Mouse (Mus musculus): ENCODE results near the gene Rimbp2. TPM values are rescaled to one million over a fixed set of nuclear protein-coding genes. Genes with fewer than 3 reads are reported as not detected.
A peak's percentile ranks its signal among the peaks of the same experiment; 100 is the strongest.

Rimbp2 gene
- polyA plus RNA-seq, 1 experiment from 2014 or later: 6.8 TPM

- no peak for ATAC-seq
- H3K9me3 ChIP-seq (replicated peaks; ENCODE audit: control insufficient read depth, low read length, poor library complexity, severe bottlenecking): no peaks in the 10 kb centered on the region; the same call in 1 of the 2 replicates
- H3K9ac ChIP-seq (ENCODE audit: low read depth, low read length): no peak overlapping the region
- H3K4me2 ChIP-seq (ENCODE audit: low read length): no peak overlapping the region
- no peak overlapping the region for H3K4me3 ChIP-seq (ENCODE audit: low read depth, low read length)
- H3K4me1 ChIP-seq (ENCODE audit: control insufficient read depth, insufficient read depth, low read length): no peaks in the 10 kb centered on the region
- H3K27ac ChIP-seq (ENCODE audit: low read length): no peak overlapping the region
- H3K36me3 ChIP-seq (ENCODE audit: control insufficient read depth, insufficient read depth, low read length): no peaks in the 10 kb centered on the region; the same call in 1 of the 2 replicates
- WGBS: 84% methylated on average over 11 of the region's 11 CpGs
- no peaks in the 10 kb centered on the region for H3K27me3 ChIP-seq (ENCODE audit: control insufficient read depth, insufficient read depth, low read depth, low read length)
Measured at GRCm38 (mm10) chr5:128845033-128845432, 108.3 kb downstream of the Rimbp2 start.

GRCm38 (mm10) chr5:128843982-128844381, 109.3 kb downstream of the Rimbp2 start:
- Histone ChIP-seq H3K4me2 (ENCODE audit: low read length) (no peak overlapping the region), H3K4me3 (ENCODE audit: low read depth, low read length) (no peak overlapping the region), H3K9ac (ENCODE audit: low read depth, low read length) (no peak overlapping the region), H3K27ac (ENCODE audit: low read length) (no peak overlapping the region), H3K27me3 (ENCODE audit: control insufficient read depth, insufficient read depth, low read depth, low read length) (no peaks in the 10 kb centered on the region), H3K4me1 (ENCODE audit: control insufficient read depth, insufficient read depth, low read length) (no peaks in the 10 kb centered on the region), H3K9me3 (replicated peaks; ENCODE audit: control insufficient read depth, low read length, poor library complexity, severe bottlenecking) (no peaks in the 10 kb centered on the region; the same call in 1 of the 2 replicates), H3K36me3 (ENCODE audit: control insufficient read depth, insufficient read depth, low read length) (no peaks in the 10 kb centered on the region; the same call in 1 of the 2 replicates)
- 63% methylated on average over 2 of the region's 2 CpGs for WGBS
- ATAC-seq: no peak

- no peaks in the 10 kb centered on the region for H3K4me1 ChIP-seq (ENCODE audit: control insufficient read depth, insufficient read depth, low read length)
- 70% methylated on average over 4 of the region's 4 CpGs for WGBS
- no peak for ATAC-seq
- H3K4me2 ChIP-seq (ENCODE audit: low read length): no peak overlapping the region
- no peaks in the 10 kb centered on the region; the same call in 1 of the 2 replicates for H3K9me3 ChIP-seq (replicated peaks; ENCODE audit: control insufficient read depth, low read length, poor library complexity, severe bottlenecking)
- no peak overlapping the region for H3K9ac ChIP-seq (ENCODE audit: low read depth, low read length)
- no peaks in the 10 kb centered on the region; the same call in 1 of the 2 replicates for H3K36me3 ChIP-seq (ENCODE audit: control insufficient read depth, insufficient read depth, low read length)
- H3K27me3 ChIP-seq (ENCODE audit: control insufficient read depth, insufficient read depth, low read depth, low read length): no peaks in the 10 kb centered on the region
- no peak overlapping the region for H3K4me3 ChIP-seq (ENCODE audit: low read depth, low read length)
- no peak overlapping the region for H3K27ac ChIP-seq (ENCODE audit: low read length)
Measured at GRCm38 (mm10) chr5:128841541-128841940, 111.7 kb downstream of the Rimbp2 start.

DNA sequence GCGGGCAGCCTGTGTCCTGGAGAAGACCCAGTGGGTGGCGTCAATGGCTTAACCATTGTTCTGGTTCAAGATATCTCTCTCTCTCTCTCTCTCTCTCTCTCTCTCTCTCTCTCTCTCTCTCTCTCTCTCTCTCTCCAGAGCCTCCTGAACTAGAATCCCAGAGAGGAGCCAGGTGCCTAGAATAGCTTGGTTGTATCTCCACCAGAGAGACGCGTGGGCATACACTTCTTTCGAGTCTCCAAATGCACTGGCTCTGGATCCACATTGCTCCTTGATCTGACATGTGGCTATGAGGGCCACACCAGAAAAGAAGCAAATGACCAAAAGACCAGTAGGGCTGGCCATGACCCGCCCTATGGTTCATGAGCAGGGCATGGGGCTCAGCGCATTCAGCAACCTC, 116.2 kb downstream of the Rimbp2 start:
- Histone ChIP-seq H3K27me3 (ENCODE audit: control insufficient read depth, insufficient read depth, low read depth, low read length) (no peaks in the 10 kb centered on the region), H3K27ac (ENCODE audit: low read length) (no peak overlapping the region), H3K4me3 (ENCODE audit: low read depth, low read length) (no peak overlapping the region), H3K9ac (ENCODE audit: low read depth, low read length) (no peak overlapping the region), H3K4me1 (ENCODE audit: control insufficient read depth, insufficient read depth, low read length) (no peaks in the 10 kb centered on the region), H3K36me3 (ENCODE audit: control insufficient read depth, insufficient read depth, low read length) (no peaks in the 10 kb centered on the region), H3K9me3 (replicated peaks; ENCODE audit: control insufficient read depth, low read length, poor library complexity, severe bottlenecking) (no peaks in the 10 kb centered on the region), H3K4me2 (ENCODE audit: low read length) (no peak overlapping the region)
- 95% methylated on average over 7 of the region's 7 CpGs for WGBS
- no peak for ATAC-seq

- no peak overlapping the region for H3K4me2 ChIP-seq (ENCODE audit: low read length)
- no peaks in the 10 kb centered on the region for H3K9me3 ChIP-seq (replicated peaks; ENCODE audit: control insufficient read depth, low read length, poor library complexity, severe bottlenecking)
- H3K9ac ChIP-seq (ENCODE audit: low read depth, low read length): no peak overlapping the region
- H3K36me3 ChIP-seq (ENCODE audit: control insufficient read depth, insufficient read depth, low read length): no peaks in the 10 kb centered on the region
- WGBS: 62% methylated on average over 8 of the region's 8 CpGs
- no peak for ATAC-seq
- H3K27ac ChIP-seq (ENCODE audit: low read length): no peak overlapping the region
- no peaks in the 10 kb centered on the region for H3K27me3 ChIP-seq (ENCODE audit: control insufficient read depth, insufficient read depth, low read depth, low read length)
- no peaks in the 10 kb centered on the region for H3K4me1 ChIP-seq (ENCODE audit: control insufficient read depth, insufficient read depth, low read length)
- no peak overlapping the region for H3K4me3 ChIP-seq (ENCODE audit: low read depth, low read length)
Measured at GRCm38 (mm10) chr5:128834126-128834525, 119.2 kb downstream of the Rimbp2 start.

DNA sequence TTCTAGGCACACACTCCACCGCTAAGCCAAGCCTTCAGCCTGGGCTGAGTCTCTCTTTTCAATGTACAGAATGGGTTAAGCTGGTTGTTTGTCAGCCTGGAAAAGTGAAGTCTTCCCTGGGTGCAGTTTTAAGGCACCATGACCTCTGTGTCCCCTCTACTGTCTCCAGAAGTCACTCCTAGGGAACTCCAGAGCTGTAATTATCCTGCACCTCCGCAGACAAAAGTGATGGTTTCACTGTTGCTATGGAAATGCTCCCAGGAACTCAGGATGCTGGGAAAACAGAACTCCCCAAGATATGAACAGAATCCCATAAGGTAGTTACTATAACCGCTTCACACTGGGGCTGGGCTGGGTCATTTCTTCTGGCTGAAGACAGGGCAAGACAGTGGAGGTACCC, 130.4 kb downstream of the Rimbp2 start:
- ATAC-seq: no peak
- Histone ChIP-seq H3K4me1 (ENCODE audit: control insufficient read depth, insufficient read depth, low read length) (no peaks in the 10 kb centered on the region; the same call in 1 of the 2 replicates), H3K36me3 (ENCODE audit: control insufficient read depth, insufficient read depth, low read length) (0 out of 2 replicates have a peak, but pooled peaks cover 1% of the 10 kb centered on the region), H3K4me3 (ENCODE audit: low read depth, low read length) (no peak overlapping the region), H3K27me3 (ENCODE audit: control insufficient read depth, insufficient read depth, low read depth, low read length) (no peaks in the 10 kb centered on the region), H3K9me3 (replicated peaks; ENCODE audit: control insufficient read depth, low read length, poor library complexity, severe bottlenecking) (no peaks in the 10 kb centered on the region), H3K9ac (ENCODE audit: low read depth, low read length) (no peak overlapping the region), H3K27ac (ENCODE audit: low read length) (no peak overlapping the region), H3K4me2 (ENCODE audit: low read length) (no peak overlapping the region)
- 68% methylated on average over 3 of the region's 3 CpGs for WGBS

- Histone ChIP-seq H3K9me3 (replicated peaks; ENCODE audit: control insufficient read depth, low read length, poor library complexity, severe bottlenecking) (no peaks in the 10 kb centered on the region), H3K4me3 (ENCODE audit: low read depth, low read length) (no peak overlapping the region), H3K4me1 (ENCODE audit: control insufficient read depth, insufficient read depth, low read length) (peaks cover 3% of the 10 kb centered on the region; the same call in 1 of the 2 replicates), H3K27ac (ENCODE audit: low read length) (no peak overlapping the region), H3K9ac (ENCODE audit: low read depth, low read length) (no peak overlapping the region), H3K27me3 (ENCODE audit: control insufficient read depth, insufficient read depth, low read depth, low read length) (no peaks in the 10 kb centered on the region), H3K36me3 (ENCODE audit: control insufficient read depth, insufficient read depth, low read length) (no peaks in the 10 kb centered on the region), H3K4me2 (ENCODE audit: low read length) (no peak overlapping the region)
- ATAC-seq: no peak
- WGBS: 40% methylated on average over 11 of the region's 12 CpGs
Measured at GRCm38 (mm10) chr5:128819638-128820285, 133.5 kb downstream of the Rimbp2 start.

DNA sequence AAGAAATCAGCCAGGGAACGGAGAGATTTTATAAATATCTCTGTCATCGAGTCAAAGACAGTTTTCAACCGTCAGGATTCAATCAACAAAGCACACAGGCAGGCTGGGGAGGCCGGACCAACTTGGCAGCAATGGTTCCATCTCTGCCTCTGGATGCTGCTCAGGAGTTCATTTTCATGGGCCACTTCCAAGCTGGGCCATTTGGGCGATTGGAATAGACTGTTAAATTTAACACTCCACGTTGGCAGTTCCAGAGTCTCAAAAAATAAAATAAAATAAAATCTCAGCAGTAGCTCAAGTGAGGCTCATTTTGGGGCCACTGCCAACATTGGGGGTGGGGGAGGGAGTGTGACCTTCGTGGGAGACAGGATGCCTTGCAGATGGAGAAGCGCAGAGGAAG, 137.7 kb downstream of the Rimbp2 start:
- ATAC-seq: no peak
- 61% methylated on average over 8 of the region's 8 CpGs for WGBS
- H3K9ac ChIP-seq (ENCODE audit: low read depth, low read length): no peak overlapping the region

DNA sequence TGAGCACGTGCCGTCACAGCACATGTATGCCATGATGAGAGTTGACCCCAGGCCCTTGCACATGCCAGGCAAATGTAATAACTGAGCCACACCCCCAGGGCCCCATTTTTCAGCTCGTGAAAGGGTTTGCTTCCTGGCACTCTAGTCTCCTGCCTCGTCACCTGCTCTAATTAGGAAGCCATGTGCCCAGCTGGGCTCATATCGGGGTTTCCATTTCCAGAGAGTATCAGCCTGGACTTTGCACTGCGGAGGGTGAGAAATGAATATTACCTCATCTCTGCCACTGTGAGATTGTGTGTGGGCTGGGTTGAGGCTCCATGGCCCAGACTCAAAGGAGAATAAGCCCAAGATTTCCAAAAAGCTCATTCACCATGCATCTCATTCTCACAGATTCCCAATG, 138.2 kb downstream of the Rimbp2 start:
- Histone ChIP-seq H3K9me3 (replicated peaks; ENCODE audit: control insufficient read depth, low read length, poor library complexity, severe bottlenecking) (no peaks in the 10 kb centered on the region), H3K4me2 (ENCODE audit: low read length) (no peak overlapping the region), H3K4me3 (ENCODE audit: low read depth, low read length) (no peak overlapping the region), H3K4me1 (ENCODE audit: control insufficient read depth, insufficient read depth, low read length) (peaks cover 11% of the 10 kb centered on the region), H3K27ac (ENCODE audit: low read length) (peak overlapping the region; percentile 34; the same call in 1 of the 2 replicates), H3K9ac (ENCODE audit: low read depth, low read length) (no peak overlapping the region), H3K36me3 (ENCODE audit: control insufficient read depth, insufficient read depth, low read length) (no peaks in the 10 kb centered on the region), H3K27me3 (ENCODE audit: control insufficient read depth, insufficient read depth, low read depth, low read length) (no peaks in the 10 kb centered on the region)
- WGBS: 48% methylated on average over 6 of the region's 6 CpGs
- no peak for ATAC-seq

More for the DNA sequence above, 137.7 kb downstream of the Rimbp2 start:
- Histone ChIP-seq H3K36me3 (ENCODE audit: control insufficient read depth, insufficient read depth, low read length) (no peaks in the 10 kb centered on the region), H3K4me1 (ENCODE audit: control insufficient read depth, insufficient read depth, low read length) (peaks cover 6% of the 10 kb centered on the region; the same call in 1 of the 2 replicates), H3K4me3 (ENCODE audit: low read depth, low read length) (no peak overlapping the region), H3K27me3 (ENCODE audit: control insufficient read depth, insufficient read depth, low read depth, low read length) (no peaks in the 10 kb centered on the region), H3K27ac (ENCODE audit: low read length) (peak overlapping the region; percentile 34; the same call in 1 of the 2 replicates), H3K4me2 (ENCODE audit: low read length) (no peak overlapping the region), H3K9me3 (replicated peaks; ENCODE audit: control insufficient read depth, low read length, poor library complexity, severe bottlenecking) (no peaks in the 10 kb centered on the region)
